Mouse (Mus musculus): ENCODE measurements at regions not wholly inside any gene's neighbourhood (a gene's known extent, or its start where the extent isn't known, plus 50 kb on each side); places are given as distances from the start of the nearest gene placed in this dataset.

GRCm38 (mm10) chr6:78599751-78600150, 131.1 kb upstream of the Reg3g start:
- no peak for DNase-seq (ENCODE audit: low spot score in 2 of 2)

- no peak for DNase-seq (ENCODE audit: low spot score in 2 of 2)
These were observed 101.4 kb upstream of the Reg3g start for GRCm38 (mm10) chr6:78570000-78570597.

- DNase-seq (ENCODE audit: low spot score in 2 of 2) = no peak
These were observed 84.5 kb upstream of the Reg3g start for GRCm38 (mm10) chr6:78553008-78553698.

- peak in 1 of 2 experiments; percentile 27 for DNase-seq (ENCODE audit: low spot score in 2 of 2)
These were observed 83.7 kb upstream of the Reg3g start for GRCm38 (mm10) chr6:78552353-78552698.

- no peak for DNase-seq (ENCODE audit: low spot score in 2 of 2)
These were observed 83.1 kb upstream of the Reg3g start for GRCm38 (mm10) chr6:78551666-78552352.

- no peak for DNase-seq (ENCODE audit: low spot score in 2 of 2)
These were observed 79.8 kb upstream of the Reg3g start for GRCm38 (mm10) chr6:78548476-78548875.

GRCm38 (mm10) chr6:78547721-78548120, 79.0 kb upstream of the Reg3g start:
- DNase-seq (ENCODE audit: low spot score in 2 of 2) = no peak

- peak; percentile 20 to 68 for DNase-seq (ENCODE audit: low spot score in 2 of 2)
These were observed 75.6 kb upstream of the Reg3g start for GRCm38 (mm10) chr6:78544238-78544637.

GRCm38 (mm10) chr6:78537476-78537875, 68.8 kb upstream of the Reg3g start:
- DNase-seq (ENCODE audit: low spot score in 2 of 2) = no peak

- no peak for DNase-seq (ENCODE audit: low spot score in 2 of 2)
These were observed 58.5 kb upstream of the Reg3g start for GRCm38 (mm10) chr6:78526986-78527762.
